Mouse (Mus musculus) embryonic facial prominence, embryonic 12.5 days (tissue): ENCODE measurements around the gene Gm42517. TPM values are rescaled to one million over a fixed set of nuclear protein-coding genes. Genes with fewer than 3 reads are reported as not detected.

ENCODE experiments used
- ATAC-seq: fragments of 200-750 bp; cut with Nextera tagmentation; 2 replicates; pipeline ENCODE4 v1.8.0; 2017; ENCODE audit not compliant: insufficient number of reproducible peaks, insufficient read depth, low FRiP score, low TSS enrichment
- H3K27ac ChIP-seq: fragments of 300-500 bp; sonication (generic); 2 replicates; pipeline ENCODE4 v1.5.1; 2016; ENCODE audit warnings: mild to moderate bottlenecking
- H3K27me3 ChIP-seq: fragments of 300-500 bp; sonication (generic); 2 replicates; pipeline ENCODE4 v1.6.1; 2016; ENCODE audit warnings: mild to moderate bottlenecking, moderate library complexity
- H3K36me3 ChIP-seq: fragments of 300-500 bp; sonication (generic); 2 replicates; pipeline ENCODE4 v1.6.1; 2016; ENCODE audit warnings: mild to moderate bottlenecking
- H3K4me1 ChIP-seq: fragments of 300-500 bp; sonication (generic); 2 replicates; pipeline ENCODE4 v1.6.1; 2016
- H3K4me2 ChIP-seq: fragments of 300-500 bp; sonication (generic); replicated peaks from 2 replicates; pipeline ENCODE4 v1.6.1; 2016; ENCODE audit warnings: mild to moderate bottlenecking, moderate library complexity
- H3K4me3 ChIP-seq: fragments of 300-500 bp; sonication (generic); 2 replicates; pipeline ENCODE4 v1.5.1; 2016; ENCODE audit warnings: mild to moderate bottlenecking
- H3K9ac ChIP-seq: fragments of 300-500 bp; sonication (generic); 2 replicates; pipeline ENCODE4 v1.6.1; 2016; ENCODE audit warnings: mild to moderate bottlenecking, moderate library complexity
- H3K9me3 ChIP-seq: fragments of 300-500 bp; sonication (generic); 2 replicates; pipeline ENCODE4 v1.6.1; 2016; ENCODE audit warnings: mild to moderate bottlenecking, moderate library complexity
- WGBS: fragments of 180-500 bp; shearing (Covaris S2); methylation state at CpG from one replicate; pipeline ENCODE4 v1.1.7; 2016; 5-methylcytosine and 5-hydroxymethylcytosine counted together
- polyA plus RNA-seq: library from polyadenylated mRNA; unstranded; fragments of >200 nt; fragmentation: Nextera tagmentation; extraction: Ambion mirVana; gene quantifications from 2 replicates; pipeline ENCODE4 v1.2.1, GENCODE M21; 2016

Gm42517 gene
- polyA plus RNA-seq, 1 experiment from 2014 or later, result not detected

DNA sequence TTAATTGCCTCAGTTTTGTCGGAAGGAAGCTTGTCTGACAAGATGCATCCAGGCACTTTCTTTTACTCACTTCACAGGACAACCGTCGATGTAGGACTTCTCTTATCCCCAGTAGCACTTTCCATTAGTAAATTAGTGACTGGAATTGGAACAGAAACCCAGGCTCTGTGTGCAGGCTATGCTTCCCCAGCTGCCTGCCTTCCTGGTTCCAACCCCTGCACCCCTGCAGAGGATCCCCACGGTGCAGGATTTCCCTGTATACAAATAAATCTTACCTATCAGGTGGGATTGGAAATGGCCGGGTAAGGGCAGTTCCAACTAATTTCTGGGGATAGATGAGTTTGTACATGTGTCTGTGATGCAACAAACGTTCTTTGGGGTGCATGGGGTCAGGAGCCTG is 2.2 kb upstream of the Gm42517 start:
- no peak overlapping the region for H3K27ac ChIP-seq
- H3K36me3 ChIP-seq, result no peaks in the 10 kb centered on the region
- 3% methylated on average over 6 of the region's 6 CpGs for WGBS

DNA sequence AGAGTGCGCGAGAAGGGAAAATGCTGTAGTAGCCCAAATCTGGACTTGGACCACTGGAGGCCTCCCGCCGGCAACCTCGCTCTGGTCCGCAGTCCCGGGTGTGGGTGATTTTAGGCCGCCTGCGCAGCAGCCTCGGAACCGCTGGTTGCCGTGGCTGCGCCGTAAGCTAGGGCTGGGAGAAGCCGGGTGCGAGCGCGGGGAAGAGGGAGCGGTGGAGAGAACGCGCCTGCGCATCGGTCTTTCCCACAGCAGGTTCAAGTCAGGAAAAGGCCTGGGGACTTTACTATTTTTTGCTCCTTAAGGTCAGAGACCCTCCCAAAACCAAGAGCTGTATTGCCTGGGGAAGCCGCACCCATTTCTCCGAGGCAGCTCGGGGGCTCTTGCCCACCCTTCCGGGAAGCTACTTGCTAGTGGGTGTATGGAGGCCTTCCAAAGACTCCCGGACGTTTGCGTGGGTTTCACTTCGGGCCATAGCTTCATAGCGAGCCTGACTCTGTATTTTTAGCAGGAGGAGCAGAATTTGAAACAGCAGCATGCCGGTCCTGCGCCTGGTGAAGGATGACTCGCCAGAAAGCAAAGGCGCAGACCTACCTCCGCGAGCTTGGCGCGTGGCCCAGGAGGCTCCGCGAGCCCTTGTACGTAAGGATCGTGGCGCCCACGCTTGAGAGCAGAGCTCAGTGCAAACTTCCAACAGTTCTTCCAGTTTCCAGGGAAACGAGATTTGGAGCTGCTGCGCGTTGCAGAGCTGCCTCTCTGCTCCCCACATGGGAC is 1.3 kb upstream of the Gm42517 start:
- H3K36me3 ChIP-seq, result no peaks in the 10 kb centered on the region
- peak overlapping the region; percentile 33 for H3K4me3 ChIP-seq
- peaks cover 90% of the 10 kb centered on the region for H3K27me3 ChIP-seq
- no peak for ATAC-seq
- H3K9me3 ChIP-seq, result no peaks in the 10 kb centered on the region
- under 1% methylated on average over 49 of the region's 49 CpGs for WGBS
- H3K27ac ChIP-seq, result no peak overlapping the region
- H3K4me2 ChIP-seq, result peak overlapping the region; percentile 52
- H3K4me1 ChIP-seq, result peaks cover 23% of the 10 kb centered on the region
- no peak overlapping the region for H3K9ac ChIP-seq

More for the DNA sequence above, 2.2 kb upstream of the Gm42517 start:
- Histone ChIP-seq H3K9me3 (no peaks in the 10 kb centered on the region), H3K9ac (no peak overlapping the region), H3K4me1 (peaks cover 23% of the 10 kb centered on the region), H3K4me2 (no peak overlapping the region), H3K27me3 (peaks cover 83% of the 10 kb centered on the region), H3K4me3 (no peak overlapping the region)
- no peak for ATAC-seq

- Histone ChIP-seq H3K9me3 (no peaks in the 10 kb centered on the region), H3K27ac (no peak overlapping the region), H3K27me3 (peaks cover 95% of the 10 kb centered on the region), H3K36me3 (no peaks in the 10 kb centered on the region), H3K4me3 (peak overlapping the region; percentile 48), H3K4me1 (peaks cover 23% of the 10 kb centered on the region), H3K4me2 (peak overlapping the region; percentile 93), H3K9ac (no peak overlapping the region)
- WGBS, result 3% methylated on average over 6 of the region's 6 CpGs
- no peak for ATAC-seq
These were observed 724 bp upstream of the Gm42517 start for GRCm38 (mm10) chr5:108368446-108368845.

GRCm38 (mm10) chr5:108366984-108367841 is 509 bp downstream of the Gm42517 start:
- Histone ChIP-seq H3K4me3 (peak overlapping the region; percentile 48), H3K4me2 (peak overlapping the region; percentile 93), H3K9me3 (no peaks in the 10 kb centered on the region), H3K27ac (no peak overlapping the region), H3K36me3 (no peaks in the 10 kb centered on the region), H3K27me3 (peaks cover 93% of the 10 kb centered on the region), H3K9ac (peak overlapping the region; percentile 58), H3K4me1 (peaks cover 23% of the 10 kb centered on the region)
- peak; percentile 36 for ATAC-seq
- WGBS, result 1% methylated on average over 57 of the region's 100 CpGs

DNA sequence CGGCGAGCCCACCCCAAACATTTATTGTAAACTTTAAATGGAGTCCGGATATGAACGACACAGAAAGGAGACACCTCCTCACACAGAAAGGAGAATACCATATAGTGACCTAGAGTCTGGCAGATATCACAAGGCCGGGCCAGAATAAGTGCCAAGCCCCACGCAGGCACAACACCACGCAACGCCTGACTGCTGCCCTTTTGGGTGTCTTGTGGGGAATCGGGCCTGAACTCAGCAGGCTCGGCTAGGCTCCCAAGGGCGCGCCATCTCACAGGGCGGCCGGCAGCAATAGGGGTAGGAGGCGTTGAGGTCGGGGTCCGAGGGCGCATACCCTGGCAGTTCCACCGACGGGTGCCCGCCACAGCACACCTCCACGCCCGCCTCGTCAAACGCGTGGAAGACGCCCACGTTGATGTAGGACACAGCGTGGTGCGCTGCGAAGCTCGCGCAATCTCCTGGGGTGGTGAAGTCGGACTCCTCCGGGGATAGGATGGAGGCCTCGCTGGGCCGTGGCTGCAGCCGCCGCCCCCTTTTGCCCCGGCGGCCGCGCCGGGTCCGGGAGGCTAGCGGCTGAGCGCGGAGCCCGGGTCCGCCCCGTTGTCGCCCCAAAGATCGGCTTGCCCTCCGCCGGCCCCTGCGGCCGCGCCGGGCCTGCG is 1.3 kb downstream of the Gm42517 start:
- H3K9ac ChIP-seq, result peak overlapping the region; percentile 58
- 3% methylated on average over 59 of the region's 60 CpGs for WGBS
- ATAC-seq, result no peak
- no peak overlapping the region for H3K27ac ChIP-seq
- H3K27me3 ChIP-seq, result peaks cover 85% of the 10 kb centered on the region
- peak overlapping the region; percentile 48 for H3K4me3 ChIP-seq
- no peaks in the 10 kb centered on the region for H3K9me3 ChIP-seq
- no peaks in the 10 kb centered on the region for H3K36me3 ChIP-seq
- peak overlapping the region; percentile 93 for H3K4me2 ChIP-seq
- peaks cover 23% of the 10 kb centered on the region for H3K4me1 ChIP-seq

DNA sequence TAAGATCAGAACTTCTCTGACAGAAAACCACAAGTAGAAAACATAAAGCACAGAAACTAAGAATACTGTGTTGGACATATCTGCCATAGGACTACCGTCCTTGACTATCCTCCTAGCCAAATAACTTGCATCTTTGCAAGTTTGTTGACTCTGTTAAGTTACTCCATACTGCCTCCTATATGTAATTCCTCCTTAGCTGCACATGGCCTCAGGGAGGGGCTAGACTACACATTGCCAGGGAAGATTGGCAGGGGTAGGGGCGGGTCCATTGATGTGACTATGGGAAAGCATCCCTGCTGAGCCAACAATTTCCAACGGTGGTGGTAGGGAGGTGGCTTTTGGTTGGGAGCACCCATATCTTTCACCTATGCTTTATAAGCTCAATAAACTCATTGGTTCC is 5.4 kb downstream of the Gm42517 start:
- no peak for ATAC-seq
- H3K9me3 ChIP-seq, result no peaks in the 10 kb centered on the region; the same call in 1 of the 2 replicates
- peaks cover 11% of the 10 kb centered on the region; the same call in 1 of the 2 replicates for H3K4me1 ChIP-seq
- H3K4me2 ChIP-seq, result no peak overlapping the region
- no peak overlapping the region for H3K27ac ChIP-seq
- no peak overlapping the region for H3K4me3 ChIP-seq
- WGBS, result 33% methylated on average over 3 of the region's 3 CpGs
- H3K27me3 ChIP-seq, result peaks cover 48% of the 10 kb centered on the region
- H3K9ac ChIP-seq, result no peak overlapping the region
- H3K36me3 ChIP-seq, result no peaks in the 10 kb centered on the region

- H3K36me3 ChIP-seq, result no peaks in the 10 kb centered on the region
- H3K9ac ChIP-seq, result no peak overlapping the region
- 87% methylated on average over 4 of the region's 4 CpGs for WGBS
- no peak overlapping the region for H3K27ac ChIP-seq
- ATAC-seq, result no peak
- no peak overlapping the region for H3K4me3 ChIP-seq
- H3K4me2 ChIP-seq, result no peak overlapping the region
- peaks cover 28% of the 10 kb centered on the region for H3K27me3 ChIP-seq
- no peaks in the 10 kb centered on the region for H3K4me1 ChIP-seq
- no peaks in the 10 kb centered on the region; the same call in 1 of the 2 replicates for H3K9me3 ChIP-seq
These were observed 7.5 kb downstream of the Gm42517 start for GRCm38 (mm10) chr5:108360211-108360610.

DNA sequence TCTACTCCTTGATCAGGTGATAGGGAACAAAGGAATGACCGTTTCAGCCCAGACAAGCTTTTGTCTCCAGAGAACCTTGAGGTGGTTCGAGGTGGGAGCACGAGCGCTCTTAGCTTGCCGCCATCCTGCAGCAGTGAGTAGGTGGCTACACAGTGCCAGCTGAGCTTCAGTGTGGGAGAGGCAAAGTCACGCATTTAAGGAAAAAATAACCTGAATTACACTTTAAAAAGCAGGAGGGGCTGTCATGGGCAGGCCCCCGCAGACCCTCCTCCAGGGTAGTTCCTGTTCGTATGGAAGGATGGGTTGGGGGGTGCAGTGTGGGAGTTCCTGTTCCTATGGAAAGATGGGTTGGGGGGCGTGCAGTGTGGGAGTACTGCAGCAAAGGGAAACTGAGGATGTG is 8.2 kb downstream of the Gm42517 start:
- Histone ChIP-seq H3K4me1 (no peaks in the 10 kb centered on the region), H3K4me2 (no peak overlapping the region), H3K27me3 (peaks cover 21% of the 10 kb centered on the region), H3K9me3 (no peaks in the 10 kb centered on the region; the same call in 1 of the 2 replicates), H3K27ac (no peak overlapping the region), H3K36me3 (no peaks in the 10 kb centered on the region), H3K9ac (no peak overlapping the region), H3K4me3 (no peak overlapping the region)
- ATAC-seq, result no peak
- 84% methylated on average over 9 of the region's 9 CpGs for WGBS

DNA sequence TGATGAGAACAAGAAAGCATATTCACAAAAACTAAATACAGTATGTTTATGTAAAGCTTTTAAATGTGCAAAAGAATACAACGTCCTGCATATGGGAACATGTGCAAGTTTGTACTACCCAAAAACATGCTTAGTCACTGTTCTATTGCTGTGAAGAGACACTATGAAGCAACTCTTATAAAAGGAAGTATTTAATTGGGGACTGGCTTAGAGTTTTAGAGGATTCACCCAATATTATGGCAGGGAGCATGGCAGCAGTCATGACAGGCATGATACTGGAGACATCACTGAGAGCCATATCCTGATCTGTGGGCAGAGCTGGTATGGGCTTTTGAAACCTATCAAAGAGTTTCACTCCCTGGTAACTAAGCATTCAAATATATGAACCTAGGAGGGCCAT is 9.9 kb downstream of the Gm42517 start:
- Histone ChIP-seq H3K4me2 (no peak overlapping the region), H3K9me3 (no peaks in the 10 kb centered on the region; the same call in 1 of the 2 replicates), H3K27ac (no peak overlapping the region), H3K9ac (no peak overlapping the region), H3K4me1 (no peaks in the 10 kb centered on the region), H3K36me3 (no peaks in the 10 kb centered on the region), H3K27me3 (peaks cover 4% of the 10 kb centered on the region), H3K4me3 (no peak overlapping the region)
- ATAC-seq, result no peak
- 87% methylated on average over 1 of the region's 1 CpGs for WGBS

GRCm38 (mm10) chr5:108354056-108354455 is 13.7 kb downstream of the Gm42517 start:
- WGBS, result 73% methylated on average over 2 of the region's 2 CpGs
- H3K27me3 ChIP-seq, result no peaks in the 10 kb centered on the region
- H3K4me1 ChIP-seq, result no peaks in the 10 kb centered on the region
- no peak overlapping the region for H3K27ac ChIP-seq
- no peaks in the 10 kb centered on the region; the same call in 1 of the 2 replicates for H3K9me3 ChIP-seq
- ATAC-seq, result no peak
- H3K4me2 ChIP-seq, result no peak overlapping the region
- H3K9ac ChIP-seq, result no peak overlapping the region
- no peak overlapping the region for H3K4me3 ChIP-seq
- H3K36me3 ChIP-seq, result 0 out of 2 replicates have a peak, but pooled peaks cover 5% of the 10 kb centered on the region

DNA sequence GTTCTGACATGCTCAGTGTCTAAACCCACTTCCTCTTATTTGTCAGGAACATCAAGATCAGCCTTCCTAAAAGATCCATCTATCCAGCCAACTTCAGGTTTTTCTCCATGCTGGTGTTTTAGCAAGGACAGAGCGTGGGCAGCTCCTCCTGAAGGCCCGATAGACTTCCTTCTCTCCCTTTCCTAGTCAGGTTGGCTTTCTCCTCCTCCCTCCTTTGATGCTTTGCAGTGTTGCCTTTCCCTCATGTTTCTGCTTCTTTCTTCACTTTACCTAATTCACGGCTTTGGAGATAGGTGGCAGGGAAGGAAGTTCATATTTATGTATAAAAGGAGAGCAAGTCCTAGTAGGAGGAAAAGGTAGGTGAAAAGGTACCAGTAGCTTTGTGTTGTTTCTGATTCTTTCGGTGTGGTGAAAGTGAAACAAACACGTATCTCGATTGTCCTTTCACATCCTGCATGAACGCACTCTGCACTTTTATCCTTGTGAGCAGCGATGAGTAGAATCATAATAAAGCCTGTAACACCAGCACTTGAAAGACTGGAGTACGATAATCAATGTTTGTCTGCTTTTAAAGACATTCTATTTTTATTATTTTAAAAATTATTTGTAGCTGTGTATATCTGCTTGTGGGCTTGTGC is 18.1 kb downstream of the Gm42517 start:
- no peak overlapping the region for H3K4me2 ChIP-seq
- no peaks in the 10 kb centered on the region for H3K27me3 ChIP-seq
- no peak overlapping the region for H3K4me3 ChIP-seq
- 95% methylated on average over 9 of the region's 9 CpGs for WGBS
- no peak for ATAC-seq
- H3K36me3 ChIP-seq, result peaks cover 22% of the 10 kb centered on the region; the same call in 1 of the 2 replicates
- H3K4me1 ChIP-seq, result no peaks in the 10 kb centered on the region
- no peaks in the 10 kb centered on the region for H3K9me3 ChIP-seq
- no peak overlapping the region for H3K27ac ChIP-seq
- no peak overlapping the region for H3K9ac ChIP-seq
